22 mouse cellular contexts compared by ENCODE assay signal in genomic region chr6:113683081-113683825, GRCm38 (mm10). TPM values are rescaled to one million over a fixed set of nuclear protein-coding genes. Genes with fewer than 3 reads are reported as not detected.
DNase-seq lines count a peak whose midpoint lies in the region; ATAC-seq and TF ChIP-seq lines count a peak whose summit lies in the region.
"Had no signal": no experiment of that assay in that cellular context is flagged by ENCODE, and none has a peak within 500 bp of the region (broad histone marks: within the 10 kb centered on the region; RNA-seq: fewer than 3 reads in every experiment).

No protein-coding gene starts in this region.

- no peak for TF ChIP-seq CTCF in ES-Bruce4 (IDR thresholded peaks at IDR 0.05; ENCODE audit: low read depth, low read length)

- H3K27ac ChIP-seq in ES-Bruce4 (ENCODE audit: insufficient read depth, low read length) (peak overlapping the region; percentile 95), ES-E14 (ENCODE audit: insufficient read depth, low read depth, low read length, poor library complexity, severe bottlenecking) (peak overlapping the region; percentile 88)
- H3K27ac ChIP-seq in midbrain, embryonic 11.5 days (ENCODE audit: low read depth, low read length): no peak overlapping the region
- H3K27ac ChIP-seq: embryonic facial prominence, embryonic 10.5 days; embryonic facial prominence, embryonic 12.5 days; forebrain, embryonic 13.5 days; forebrain, embryonic 15.5 days had no signal

- peaks cover 8% of the 10 kb centered on the region for H3K4me1 ChIP-seq in ES-Bruce4 (ENCODE audit: control insufficient read depth, insufficient read depth, low read length)
- peaks cover 4 to 27% of the 10 kb centered on the region in 2 experiments; a peak in 2 of 4 replicates for H3K4me1 ChIP-seq in ES-E14 (ENCODE audit: control insufficient read depth in 2 of 2, insufficient read depth in 2 of 2, low read length in 2 of 2, poor library complexity in 1 of 2)
- H3K4me1 ChIP-seq in midbrain, embryonic 11.5 days (ENCODE audit: control insufficient read depth, insufficient read depth, low read length): no peaks in the 10 kb centered on the region
- H3K4me1 ChIP-seq: embryonic facial prominence, embryonic 12.5 days; forebrain, embryonic 13.5 days; forebrain, embryonic 15.5 days had no signal

- H3K27me3 ChIP-seq in ES-Bruce4 (ENCODE audit: control insufficient read depth, insufficient read depth, low read length, poor library complexity, severe bottlenecking): no peaks in the 10 kb centered on the region
- no peaks in the 10 kb centered on the region for H3K27me3 ChIP-seq in midbrain, embryonic 11.5 days (ENCODE audit: control insufficient read depth, insufficient read depth, low read length)
- H3K27me3 ChIP-seq: embryonic facial prominence, embryonic 12.5 days; forebrain, embryonic 13.5 days; forebrain, embryonic 15.5 days had no signal

- H3K9me3 ChIP-seq in ES-Bruce4 (replicated peaks; ENCODE audit: control insufficient read depth, insufficient read depth, low read length, poor library complexity, severe bottlenecking) (no peaks in the 10 kb centered on the region), ES-E14 (ENCODE audit: control insufficient read depth, insufficient read depth, low read depth, low read length) (no peaks in the 10 kb centered on the region)
- H3K9me3 ChIP-seq in midbrain, embryonic 11.5 days (ENCODE audit: control insufficient read depth, low read length): no peaks in the 10 kb centered on the region
- H3K9me3 ChIP-seq: embryonic facial prominence, embryonic 10.5 days; embryonic facial prominence, embryonic 12.5 days; forebrain, embryonic 13.5 days; forebrain, embryonic 15.5 days had no signal

- TF ChIP-seq EP300 in ES-Bruce4 (IDR thresholded peaks at IDR 0.05; ENCODE audit: insufficient read depth, low read depth, low read length): peak; percentile 61; the same call in 1 of the 2 replicates

- in situ Hi-C loops in ES-E14 (cut with MboI; ENCODE audit: low sequenced_read_pairs in 2 of 2, unreplicated experiment in 2 of 2): loop anchor here in 1 of 2 experiments (5.0 kb wide), 1 partner anchor 46 kb away; the partner anchor contains the start of gene Irak2

- intact Hi-C loops in left cerebral cortex, postnatal 4 days (cut with DNase I): loop anchor here (5.0 kb wide), 1 partner anchor 41 kb away; no protein-coding TSS in a partner anchor

- no peak for TF ChIP-seq POLR2A in ES-Bruce4 (IDR thresholded peaks at IDR 0.05; ENCODE audit: insufficient read depth, low read length)

- H3K4me3 ChIP-seq in ES-Bruce4 (ENCODE audit: low read depth, low read length): no peak overlapping the region
- no peak overlapping the region; a peak in 1 of 4 replicates for H3K4me3 ChIP-seq in ES-E14 (ENCODE audit: insufficient read depth in 1 of 2, low read depth in 1 of 2, low read length in 2 of 2, poor library complexity in 1 of 2, severe bottlenecking in 1 of 2)
- H3K4me3 ChIP-seq in midbrain, embryonic 11.5 days (ENCODE audit: low read depth, low read length): no peak overlapping the region
- H3K4me3 ChIP-seq: embryonic facial prominence, embryonic 10.5 days; embryonic facial prominence, embryonic 12.5 days; forebrain, embryonic 13.5 days; forebrain, embryonic 15.5 days had no signal

- DNase-seq in ES-E14 (ENCODE audit: low read depth, low spot score): no peak
- DNase-seq in WW6 (ENCODE audit: low read depth, low spot score): peak; percentile 57
- no peak for DNase-seq in frontal cortex, postnatal 14 days (ENCODE audit: low spot score in 2 of 2)
- DNase-seq in midbrain, embryonic 11.5 days (ENCODE audit: low spot score, missing footprints): no peak
- DNase-seq in spleen, postnatal 36 days (ENCODE audit: low spot score in 2 of 2): no peak
- no peak for DNase-seq in left cerebral cortex, postnatal 4 days
- DNase-seq: adrenal gland, adult 8-10 months; adrenal gland, postnatal 14 days; adrenal gland, postnatal 36 days; cerebellum, adult 11-12 months; cerebellum, adult 2 months; cerebellum, adult 9-10 months; cerebellum, postnatal 10 days; cerebellum, postnatal 25 days; forebrain, postnatal 0 days had no signal

- H3K4me2 ChIP-seq in midbrain, embryonic 11.5 days: no peak overlapping the region
- H3K4me2 ChIP-seq: embryonic facial prominence, embryonic 12.5 days; forebrain, embryonic 13.5 days; forebrain, embryonic 15.5 days had no signal

- H3K36me3 ChIP-seq in ES-Bruce4 (ENCODE audit: control insufficient read depth, insufficient read depth, low read length, poor library complexity, severe bottlenecking): no peaks in the 10 kb centered on the region
- H3K36me3 ChIP-seq in ES-E14 (ENCODE audit: control insufficient read depth, insufficient read depth, low read length, poor library complexity, severe bottlenecking): no peaks in the 10 kb centered on the region
- H3K36me3 ChIP-seq in midbrain, embryonic 11.5 days (ENCODE audit: control insufficient read depth, insufficient read depth, low read length): no peaks in the 10 kb centered on the region
- H3K36me3 ChIP-seq: embryonic facial prominence, embryonic 10.5 days; embryonic facial prominence, embryonic 12.5 days; forebrain, embryonic 15.5 days had no signal

- ATAC-seq in midbrain, embryonic 11.5 days (ENCODE audit: low FRiP score): no peak
- ATAC-seq: activated CD4-positive, CD25-positive, alpha-beta regulatory T cell, adult 4 months; forebrain, embryonic 13.5 days; forebrain, embryonic 15.5 days; forebrain, postnatal 0 days had no signal

- H3K9ac ChIP-seq in ES-Bruce4 (ENCODE audit: low read depth, poor library complexity, severe bottlenecking) (no peak overlapping the region), ES-E14 (ENCODE audit: insufficient read depth, low read depth, low read length, poor library complexity, severe bottlenecking) (no peak overlapping the region; the same call in 1 of the 2 replicates)
- no peak overlapping the region for H3K9ac ChIP-seq in midbrain, embryonic 11.5 days (ENCODE audit: low read length)
- H3K9ac ChIP-seq: embryonic facial prominence, embryonic 12.5 days; forebrain, embryonic 13.5 days; forebrain, embryonic 15.5 days; forebrain, postnatal 0 days had no signal

- WGBS in midbrain, embryonic 11.5 days: 85% methylated on average over 9 of the region's 10 CpGs

TF ChIP-seq in ES-E14, 5 proteins besides CTCF, POLR2A, EP300 and RAD21:
- no peak for TF ChIP-seq CHD2 (IDR thresholded peaks at IDR 0.05; ENCODE audit: low read depth, low read length)
- TF ChIP-seq HCFC1 (IDR thresholded peaks at IDR 0.05; ENCODE audit: borderline replicate concordance, insufficient read depth, low read length): no peak
- no peak for TF ChIP-seq MAFK (IDR thresholded peaks at IDR 0.05; ENCODE audit: insufficient read depth, low read depth, low read length)
- TF ChIP-seq ZC3H11A (IDR thresholded peaks at IDR 0.05; ENCODE audit: borderline replicate concordance, low read depth, low read length): no peak

RNA-seq across cellular contexts. Expression of gene Tatdn2, which starts 13.6 kb away (rescaled TPM):
- polyA plus RNA-seq in ES-Bruce4 (2011; ENCODE audit: insufficient read depth, insufficient read length, low read depth, missing spikeins): 39.7 and 42.2 TPM in 2 replicates
- total RNA-seq in ES-E14 (2012; rRNA removed): 62.6 and 70.6 TPM in 2 replicates
- polyA plus RNA-seq in midbrain, embryonic 11.5 days (2014; fragmentation: Nextera tagmentation; extraction: Ambion mirVana): 1.0 and 1.7 TPM in 2 replicates
- total RNA-seq in left cerebral cortex, postnatal 4 days (2021): 10 to 100 TPM; 95.0 to 98.1 TPM

RNA-seq across cellular contexts. Expression of gene Ghrl, which starts 36.4 kb away (rescaled TPM):
- 2.0 TPM in 1 of 2 replicates, not detected in the other for polyA plus RNA-seq in ES-Bruce4 (2011; ENCODE audit: insufficient read depth, insufficient read length, low read depth, missing spikeins)
- total RNA-seq in ES-E14 (2012; rRNA removed): 1.8 and 2.3 TPM in 2 replicates
- 0.33 and 0.40 TPM in 2 replicates for polyA plus RNA-seq in midbrain, embryonic 11.5 days (2014; fragmentation: Nextera tagmentation; extraction: Ambion mirVana)
- total RNA-seq in left cerebral cortex, postnatal 4 days (2021): not detected
- total RNA-seq: adrenal gland, adult 18-20 months; adrenal gland, postnatal 14 days; adrenal gland, postnatal 36 days; forebrain, postnatal 0 days had no signal
- polyA plus RNA-seq: activated CD4-positive, CD25-positive, alpha-beta regulatory T cell, adult 4 months; embryonic facial prominence, embryonic 10.5 days; embryonic facial prominence, embryonic 12.5 days had no signal

RNA-seq across cellular contexts. Expression of gene Irak2, which starts 45.0 kb away (rescaled TPM):
- polyA plus RNA-seq in ES-Bruce4 (2011; ENCODE audit: insufficient read depth, insufficient read length, low read depth, missing spikeins): 6.6 and 10.1 TPM in 2 replicates
- 12.6 and 22.0 TPM in 2 replicates for total RNA-seq in ES-E14 (2012; rRNA removed)
- polyA plus RNA-seq in midbrain, embryonic 11.5 days (2014; fragmentation: Nextera tagmentation; extraction: Ambion mirVana): 1.6 and 1.9 TPM in 2 replicates
- total RNA-seq in left cerebral cortex, postnatal 4 days (2021): 1 to 10 TPM; 7.9 to 8.1 TPM

RNA-seq across cellular contexts. Expression of gene Sec13, which starts 57.3 kb away (rescaled TPM):
- polyA plus RNA-seq in ES-Bruce4 (2011; ENCODE audit: insufficient read depth, insufficient read length, low read depth, missing spikeins): 97.2 and 104 TPM in 2 replicates
- total RNA-seq in ES-E14 (2012; rRNA removed): 140 and 187 TPM in 2 replicates
- polyA plus RNA-seq in midbrain, embryonic 11.5 days (2014; fragmentation: Nextera tagmentation; extraction: Ambion mirVana): 250 and 264 TPM in 2 replicates
- 100 to 1,000 TPM; 100 to 104 TPM for total RNA-seq in left cerebral cortex, postnatal 4 days (2021)

RNA-seq across cellular contexts. Expression of gene Vhl, which starts 59.5 kb away (rescaled TPM):
- 12.9 and 22.0 TPM in 2 replicates for polyA plus RNA-seq in ES-Bruce4 (2011; ENCODE audit: insufficient read depth, insufficient read length, low read depth, missing spikeins)
- total RNA-seq in ES-E14 (2012; rRNA removed): 13.2 and 13.9 TPM in 2 replicates
- polyA plus RNA-seq in midbrain, embryonic 11.5 days (2014; fragmentation: Nextera tagmentation; extraction: Ambion mirVana): 60.9 and 62.4 TPM in 2 replicates
- 10 to 100 TPM; 50.0 to 61.8 TPM for total RNA-seq in left cerebral cortex, postnatal 4 days (2021)
